In genomic region chr7:118968870-118969269, GRCm38 (mm10) we compare ENCODE assay signal across 18 mouse cellular contexts. TPM values are rescaled to one million over a fixed set of nuclear protein-coding genes. Genes with fewer than 3 reads are reported as not detected.
"Had no signal": no experiment of that assay in that cellular context is flagged by ENCODE, and none has a peak within 500 bp of the region (broad histone marks: within the 10 kb centered on the region; RNA-seq: fewer than 3 reads in every experiment).

No protein-coding gene starts in this region.

- DNase-seq: lung, adult 18-20 months; lung, embryonic 14.5 days; lung, postnatal 10 days; retina, postnatal 1 day; right cerebral cortex, adult 18-20 months; right cerebral cortex, postnatal 25 days; thymus, adult 18-20 months; thymus, postnatal 25 days; thymus, postnatal 4 days had no signal

- H3K4me1 ChIP-seq: megakaryocyte, embryonic 14.5 days had no signal

- H3K4me3 ChIP-seq: megakaryocyte, embryonic 14.5 days; midbrain, embryonic 13.5 days; midbrain, embryonic 15.5 days; neural tube, embryonic 12.5 days; stomach, embryonic 15.5 days had no signal

- H3K27ac ChIP-seq: liver, embryonic 14.5 days; macrophage; midbrain, embryonic 13.5 days; midbrain, embryonic 15.5 days; neural tube, embryonic 12.5 days; stomach, embryonic 15.5 days had no signal

- H3K9me3 ChIP-seq: megakaryocyte, embryonic 14.5 days; midbrain, embryonic 13.5 days; midbrain, embryonic 15.5 days; neural tube, embryonic 12.5 days; stomach, embryonic 15.5 days had no signal

- H3K9ac ChIP-seq: liver, embryonic 14.5 days; lung, embryonic 14.5 days; midbrain, embryonic 13.5 days; midbrain, embryonic 15.5 days; neural tube, embryonic 12.5 days; stomach, embryonic 15.5 days had no signal

- H3K4me2 ChIP-seq: lung, embryonic 14.5 days; midbrain, embryonic 11.5 days; midbrain, embryonic 13.5 days; midbrain, embryonic 15.5 days; neural tube, embryonic 12.5 days; stomach, embryonic 15.5 days had no signal

- ATAC-seq: midbrain, embryonic 13.5 days; midbrain, embryonic 15.5 days had no signal

- H3K36me3 ChIP-seq: midbrain, embryonic 15.5 days; stomach, embryonic 15.5 days had no signal

- H3K27me3 ChIP-seq: midbrain, embryonic 13.5 days; midbrain, embryonic 15.5 days; neural tube, embryonic 12.5 days; stomach, embryonic 15.5 days had no signal

RNA-seq across cellular contexts. Expression of gene Gprc5b, which starts 26.1 kb away (rescaled TPM):
- total RNA-seq: monocyte, adult 5-6 weeks had no signal
